Mouse (Mus musculus) liver, embryonic 13.5 days (tissue): ENCODE measurements around the gene Chrna4. TPM values are rescaled to one million over a fixed set of nuclear protein-coding genes. Genes with fewer than 3 reads are reported as not detected.
A peak's percentile ranks its signal among the peaks of the same experiment; 100 is the strongest.

Experiments used
- ATAC-seq: fragments of 200-750 bp; cut with Nextera tagmentation; 2 replicates; pipeline ENCODE4 v1.8.0; 2017; ENCODE audit warnings: low read depth, mild to moderate bottlenecking, moderate number of reproducible peaks, moderate library complexity
- DNase-seq: peaks from one replicate; pipeline ENCODE4 v3.0.0; 2022
- H3K27ac ChIP-seq: fragments of 300-500 bp; sonication (generic); 2 replicates; pipeline ENCODE4 v1.5.1; 2015; ENCODE audit warnings: moderate library complexity, mild to moderate bottlenecking, inconsistent platforms
- H3K27me3 ChIP-seq: fragments of 300-500 bp; sonication (generic); 2 replicates; pipeline ENCODE4 v1.6.1; 2015; ENCODE audit warnings: mild to moderate bottlenecking, inconsistent platforms
- H3K36me3 ChIP-seq: fragments of 300-500 bp; sonication (generic); 2 replicates; pipeline ENCODE4 v1.6.1; 2015; ENCODE audit warnings: mild to moderate bottlenecking, inconsistent platforms
- H3K4me1 ChIP-seq: fragments of 300-500 bp; sonication (generic); replicated peaks from 2 replicates; pipeline ENCODE4 v1.6.1; 2015; ENCODE audit warnings: inconsistent platforms
- H3K4me2 ChIP-seq: fragments of 300-500 bp; sonication (generic); 2 replicates; pipeline ENCODE4 v1.6.1; 2015; ENCODE audit warnings: inconsistent platforms, mild to moderate bottlenecking, moderate library complexity
- H3K4me3 ChIP-seq: fragments of 300-500 bp; sonication (generic); replicated peaks from 2 replicates; pipeline ENCODE4 v1.5.1; 2015; ENCODE audit warnings: mild to moderate bottlenecking, inconsistent platforms
- H3K9ac ChIP-seq: fragments of 300-500 bp; sonication (generic); 2 replicates; pipeline ENCODE4 v1.6.1; 2015; ENCODE audit warnings: mild to moderate bottlenecking, inconsistent platforms
- H3K9me3 ChIP-seq: fragments of 300-500 bp; sonication (generic); replicated peaks from 2 replicates; pipeline ENCODE4 v1.6.1; 2016; ENCODE audit warnings: inconsistent platforms
- WGBS: fragments of 180-500 bp; shearing (Covaris S2); methylation state at CpG from one replicate; pipeline ENCODE4 v1.1.7; 2015; ENCODE audit not compliant: insufficient replicate concordance; 5-methylcytosine and 5-hydroxymethylcytosine counted together
- polyA plus RNA-seq: library from polyadenylated mRNA; unstranded; fragments of >200 nt; fragmentation: Nextera tagmentation; extraction: Ambion mirVana; gene quantifications from 2 replicates; pipeline ENCODE4 v1.2.1, GENCODE M21; 2015

The Chrna4 gene
- polyA plus RNA-seq, 1 experiment from 2014 or later = 0.46 TPM

GRCm38 (mm10) chr2:181038644-181039355, 4.5 kb downstream of the Chrna4 start:
- Histone ChIP-seq H3K36me3 (no peaks in the 10 kb centered on the region), H3K27me3 (peaks cover 74% of the 10 kb centered on the region), H3K9me3 (no peaks in the 10 kb centered on the region), H3K4me2 (peak overlapping the region; percentile 62), H3K4me3 (peak overlapping the region; percentile 46), H3K4me1 (0 out of 2 replicates have a peak, but pooled peaks cover 3% of the 10 kb centered on the region), H3K9ac (no peak overlapping the region; the same call in 1 of the 2 replicates), H3K27ac (no peak overlapping the region)
- ATAC-seq = no peak
- DNase-seq = no peak
- WGBS = 1% methylated on average over 59 of the region's 63 CpGs

DNA sequence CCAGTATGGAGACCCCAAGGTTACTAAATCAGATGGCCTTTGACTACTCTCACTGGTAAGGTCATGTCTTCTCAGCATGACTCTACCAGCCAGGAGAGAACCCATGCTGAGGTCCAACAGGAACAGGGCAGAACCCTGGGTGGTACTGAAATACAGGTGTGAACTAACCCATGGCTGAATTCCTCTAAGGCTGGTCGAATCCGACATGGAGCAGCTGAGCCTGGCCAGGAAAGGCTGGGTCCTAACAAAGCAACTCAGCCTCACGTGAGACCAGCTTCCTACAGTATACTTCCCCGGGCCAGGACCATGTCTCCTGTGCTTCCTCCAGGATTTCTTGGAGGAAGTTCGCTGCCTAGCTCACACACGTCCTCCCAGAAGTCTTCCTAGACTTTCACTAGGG, 6.8 kb downstream of the Chrna4 start:
- 36% methylated on average over 6 of the region's 6 CpGs for WGBS
- no peaks in the 10 kb centered on the region for H3K4me1 ChIP-seq

GRCm38 (mm10) chr2:181035186-181035585, 8.2 kb downstream of the Chrna4 start:
- Histone ChIP-seq H3K4me1 (no peaks in the 10 kb centered on the region), H3K4me2 (no peak overlapping the region), H3K9me3 (no peaks in the 10 kb centered on the region), H3K27me3 (peaks cover 56% of the 10 kb centered on the region), H3K27ac (no peak overlapping the region), H3K36me3 (no peaks in the 10 kb centered on the region), H3K4me3 (no peak overlapping the region), H3K9ac (no peak overlapping the region)
- DNase-seq = no peak
- ATAC-seq = no peak
- WGBS = 59% methylated on average over 7 of the region's 7 CpGs

More for the DNA sequence above, 6.8 kb downstream of the Chrna4 start:
- no peak overlapping the region for H3K4me3 ChIP-seq
- DNase-seq (no peak), ATAC-seq (no peak)
- no peak overlapping the region for H3K27ac ChIP-seq
- H3K36me3 ChIP-seq = no peaks in the 10 kb centered on the region
- no peak overlapping the region for H3K9ac ChIP-seq
- no peak overlapping the region for H3K4me2 ChIP-seq
- no peaks in the 10 kb centered on the region for H3K9me3 ChIP-seq
- H3K27me3 ChIP-seq = peaks cover 70% of the 10 kb centered on the region

- DNase-seq (no peak), ATAC-seq (no peak)
- H3K36me3 ChIP-seq = no peaks in the 10 kb centered on the region
- H3K9ac ChIP-seq = no peak overlapping the region
- no peaks in the 10 kb centered on the region for H3K9me3 ChIP-seq
- WGBS = 45% methylated on average over 6 of the region's 6 CpGs
- H3K4me3 ChIP-seq = no peak overlapping the region
- H3K27me3 ChIP-seq = peaks cover 38% of the 10 kb centered on the region
- H3K4me1 ChIP-seq = no peaks in the 10 kb centered on the region
- no peak overlapping the region for H3K4me2 ChIP-seq
- no peak overlapping the region for H3K27ac ChIP-seq
Observed at GRCm38 (mm10) chr2:181033310-181033709, 10.0 kb downstream of the Chrna4 start.

- DNase-seq (no peak), ATAC-seq (no peak)
- 26% methylated on average over 5 of the region's 5 CpGs for WGBS
- no peak overlapping the region for H3K27ac ChIP-seq
- H3K4me2 ChIP-seq = no peak overlapping the region
- H3K4me3 ChIP-seq = no peak overlapping the region
- no peaks in the 10 kb centered on the region for H3K36me3 ChIP-seq
- H3K27me3 ChIP-seq = peaks cover 28% of the 10 kb centered on the region
- no peaks in the 10 kb centered on the region for H3K9me3 ChIP-seq
- no peaks in the 10 kb centered on the region for H3K4me1 ChIP-seq
- no peak overlapping the region for H3K9ac ChIP-seq
Observed at GRCm38 (mm10) chr2:181032407-181032806, 10.9 kb downstream of the Chrna4 start.

- H3K27me3 ChIP-seq = peaks cover 19% of the 10 kb centered on the region
- no peak overlapping the region for H3K4me2 ChIP-seq
- ATAC-seq (no peak), DNase-seq (no peak)
- H3K4me1 ChIP-seq = no peaks in the 10 kb centered on the region
- no peak overlapping the region for H3K4me3 ChIP-seq
- WGBS = 70% methylated on average over 11 of the region's 11 CpGs
- H3K36me3 ChIP-seq = no peaks in the 10 kb centered on the region
- H3K9me3 ChIP-seq = no peaks in the 10 kb centered on the region
- H3K9ac ChIP-seq = no peak overlapping the region
- no peak overlapping the region for H3K27ac ChIP-seq
Observed at GRCm38 (mm10) chr2:181031406-181031934, 11.9 kb downstream of the Chrna4 start.

GRCm38 (mm10) chr2:181008339-181008738, 35.0 kb downstream of the Chrna4 start:
- no peaks in the 10 kb centered on the region for H3K36me3 ChIP-seq
- no peaks in the 10 kb centered on the region; the same call in 1 of the 2 replicates for H3K27me3 ChIP-seq
- H3K4me2 ChIP-seq = no peak overlapping the region
- no peaks in the 10 kb centered on the region for H3K9me3 ChIP-seq
- DNase-seq = no peak
- no peaks in the 10 kb centered on the region for H3K4me1 ChIP-seq
- H3K4me3 ChIP-seq = no peak overlapping the region
- no peak for ATAC-seq
- WGBS = 59% methylated on average over 5 of the region's 5 CpGs
- no peak overlapping the region for H3K27ac ChIP-seq
- H3K9ac ChIP-seq = no peak overlapping the region

DNA sequence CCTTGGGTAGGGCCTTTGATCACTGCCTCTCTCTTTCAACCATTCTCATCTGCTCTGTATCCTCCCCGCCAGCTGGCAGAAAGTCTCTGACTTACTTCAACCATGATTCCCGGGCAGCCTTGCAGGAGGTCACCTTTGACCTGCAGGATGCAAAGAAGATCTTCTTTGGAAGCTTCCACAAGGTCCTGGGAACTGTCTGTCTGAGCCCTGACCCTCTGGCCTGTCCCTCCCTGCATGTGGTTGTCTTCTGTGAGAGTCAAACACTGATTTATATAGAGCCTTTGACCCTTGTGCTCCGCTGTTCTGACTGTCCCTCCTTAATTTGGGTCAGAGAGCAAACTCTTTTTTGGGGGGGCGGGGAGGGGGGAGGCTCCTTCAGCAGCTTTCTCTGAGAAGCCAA, 36.3 kb downstream of the Chrna4 start:
- H3K4me3 ChIP-seq = no peak overlapping the region
- H3K36me3 ChIP-seq = no peaks in the 10 kb centered on the region
- H3K4me1 ChIP-seq = no peaks in the 10 kb centered on the region
- no peak overlapping the region for H3K27ac ChIP-seq
- H3K9ac ChIP-seq = no peak overlapping the region
- DNase-seq = no peak
- no peaks in the 10 kb centered on the region for H3K9me3 ChIP-seq
- no peak for ATAC-seq
- H3K27me3 ChIP-seq = no peaks in the 10 kb centered on the region
- no peak overlapping the region for H3K4me2 ChIP-seq
- 71% methylated on average over 4 of the region's 4 CpGs for WGBS

DNA sequence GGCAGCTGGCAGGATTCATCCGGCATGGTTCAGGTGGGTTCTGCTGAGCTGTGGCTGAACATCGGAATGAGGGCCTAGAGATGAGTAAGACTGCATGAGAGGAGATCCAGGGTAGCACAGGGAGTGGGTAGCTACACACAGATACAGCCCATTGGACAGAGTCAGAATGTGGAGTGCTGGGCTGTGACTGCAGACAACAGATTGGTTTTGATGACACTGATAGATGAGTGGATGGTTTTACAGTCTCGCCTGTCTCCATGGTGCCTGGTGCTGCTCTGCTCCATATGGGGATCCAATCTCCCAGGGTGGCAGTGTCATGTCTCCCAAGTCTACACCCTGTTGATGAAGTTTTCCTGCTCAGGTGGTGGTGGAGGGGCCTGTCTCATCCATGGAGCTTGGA, 46.4 kb downstream of the Chrna4 start:
- Histone ChIP-seq H3K4me3 (no peak overlapping the region), H3K36me3 (no peaks in the 10 kb centered on the region), H3K9me3 (no peaks in the 10 kb centered on the region), H3K27me3 (no peaks in the 10 kb centered on the region), H3K9ac (no peak overlapping the region), H3K4me1 (no peaks in the 10 kb centered on the region), H3K27ac (no peak overlapping the region), H3K4me2 (no peak overlapping the region)
- 44% methylated on average over 3 of the region's 3 CpGs for WGBS
- ATAC-seq (no peak), DNase-seq (no peak)

GRCm38 (mm10) chr2:180996436-180996835, 46.9 kb downstream of the Chrna4 start:
- H3K27me3 ChIP-seq = no peaks in the 10 kb centered on the region
- H3K9me3 ChIP-seq = no peaks in the 10 kb centered on the region
- no peak for DNase-seq
- H3K4me1 ChIP-seq = no peaks in the 10 kb centered on the region
- H3K36me3 ChIP-seq = no peaks in the 10 kb centered on the region
- H3K4me3 ChIP-seq = no peak overlapping the region
- ATAC-seq = no peak
- H3K27ac ChIP-seq = no peak overlapping the region
- WGBS = 10% methylated on average over 5 of the region's 5 CpGs
- no peak overlapping the region for H3K9ac ChIP-seq
- no peak overlapping the region for H3K4me2 ChIP-seq

DNA sequence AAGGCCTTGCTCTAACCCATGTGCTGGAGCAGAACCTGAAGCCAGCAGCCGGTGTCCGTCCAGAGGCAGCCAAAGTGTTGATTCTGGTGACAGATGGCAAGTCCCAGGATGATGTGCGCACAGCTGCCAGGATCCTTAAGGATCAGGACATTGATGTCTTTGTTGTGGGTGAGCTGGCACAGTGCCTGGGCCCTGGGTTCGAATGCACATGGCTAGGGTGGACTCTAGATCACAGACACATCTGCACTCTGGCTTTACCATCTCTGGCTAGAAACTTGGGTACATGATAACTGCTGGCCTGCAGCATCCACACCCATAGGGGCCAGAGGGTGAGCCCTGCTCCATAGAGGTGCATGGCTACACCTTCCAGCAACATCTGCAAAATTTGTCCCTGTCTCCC, 47.9 kb downstream of the Chrna4 start:
- Histone ChIP-seq H3K9me3 (no peaks in the 10 kb centered on the region), H3K27me3 (no peaks in the 10 kb centered on the region), H3K4me3 (no peak overlapping the region), H3K9ac (no peak overlapping the region), H3K36me3 (no peaks in the 10 kb centered on the region), H3K27ac (no peak overlapping the region), H3K4me1 (no peaks in the 10 kb centered on the region), H3K4me2 (no peak overlapping the region)
- DNase-seq (no peak), ATAC-seq (no peak)
- WGBS = 60% methylated on average over 4 of the region's 4 CpGs

- no peak overlapping the region for H3K27ac ChIP-seq
- 49% methylated on average over 2 of the region's 2 CpGs for WGBS
- no peak overlapping the region for H3K4me2 ChIP-seq
- H3K9me3 ChIP-seq = no peaks in the 10 kb centered on the region
- H3K27me3 ChIP-seq = no peaks in the 10 kb centered on the region
- H3K36me3 ChIP-seq = no peaks in the 10 kb centered on the region
- H3K4me1 ChIP-seq = no peaks in the 10 kb centered on the region
- DNase-seq (no peak), ATAC-seq (no peak)
- no peak overlapping the region for H3K4me3 ChIP-seq
- H3K9ac ChIP-seq = no peak overlapping the region
Observed at GRCm38 (mm10) chr2:180994360-180994759, 49.0 kb downstream of the Chrna4 start.
